Mouse (Mus musculus): ENCODE data around the gene Sprr1b.
"Not testable (repeated sequence)": the region's sequence is repeated elsewhere in the genome, so short reads cannot be mapped to it uniquely, and the experiment has no call there.

Gene Sprr1b

GRCm38 (mm10) chr3:92438689-92439088 lies at the start of gene Sprr1b:
Gene Sprr1b, minus strand, starts transcription at chr3:92438789.
- no peak for DNase-seq (ENCODE audit: low spot score in 2 of 2)

DNA sequence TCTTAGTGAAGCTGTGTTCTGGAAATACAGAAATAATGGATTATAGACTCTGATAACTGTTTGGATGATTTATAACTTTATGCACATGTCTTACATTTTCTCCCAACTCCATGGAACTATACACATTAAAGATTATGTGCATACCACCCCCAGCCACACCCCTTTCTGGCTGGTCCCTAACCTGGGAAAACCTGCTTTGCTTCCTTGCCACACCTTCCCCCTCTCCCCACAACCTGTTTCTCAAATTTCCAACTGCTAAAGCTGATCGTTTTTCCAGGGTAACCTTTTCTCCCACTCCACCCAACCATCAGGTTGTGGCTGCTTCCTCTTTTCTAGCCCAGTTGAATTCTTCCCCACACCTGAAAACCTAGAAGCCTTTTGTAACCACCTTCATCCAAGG lies 47.7 kb upstream of the Sprr1b start:
- no peak for DNase-seq (ENCODE audit: low spot score in 2 of 2)

DNA sequence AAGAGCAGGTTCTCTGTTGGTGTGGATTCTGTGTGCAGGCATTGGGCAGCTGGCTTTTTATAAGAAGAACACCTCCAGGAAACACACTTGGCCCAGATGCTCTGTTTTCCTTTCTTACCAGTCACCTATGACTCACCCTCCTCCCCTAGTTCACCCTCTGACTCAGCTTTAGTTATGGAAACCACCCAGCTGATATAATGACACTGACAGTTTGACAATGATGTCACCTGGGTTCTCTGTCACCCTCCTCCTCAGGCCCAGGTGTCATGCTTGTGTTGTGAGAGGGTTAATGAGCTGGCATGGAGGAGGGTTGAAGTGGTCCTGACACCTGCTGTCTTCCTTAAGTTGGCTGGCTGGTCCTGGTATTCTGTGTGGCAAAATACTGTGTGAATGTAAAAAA lies 47.3 kb upstream of the Sprr1b start, which contains the start of gene Sprr1a:
Gene Sprr1a (minus strand): TSS at position 33 of the 400 bp plus-strand sequence.
- DNase-seq (ENCODE audit: low spot score in 2 of 2): no peak

DNA sequence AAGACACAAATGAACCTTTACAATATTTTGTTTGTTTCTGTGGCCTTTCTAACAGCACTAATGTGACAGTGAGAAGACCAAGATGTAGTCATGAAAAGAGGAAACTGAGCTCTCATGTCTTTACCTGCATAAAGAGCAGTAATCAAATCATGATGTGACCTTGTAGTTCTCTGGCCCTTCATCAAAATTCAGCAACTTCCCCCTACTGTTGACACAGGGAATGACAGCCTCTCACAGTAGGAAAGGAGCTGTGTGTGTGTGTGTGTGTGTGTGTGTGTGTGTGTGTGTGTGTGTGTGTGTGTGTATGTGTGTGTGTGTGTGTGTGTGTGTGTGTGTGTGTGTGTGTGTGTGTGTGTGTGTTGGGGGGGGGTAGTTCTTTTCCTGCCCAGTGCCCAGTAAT lies 42.7 kb upstream of the Sprr1b start:
- DNase-seq (ENCODE audit: low spot score in 2 of 2): not testable (repeated sequence)

GRCm38 (mm10) chr3:92470111-92470510 lies 31.5 kb upstream of the Sprr1b start:
- DNase-seq (ENCODE audit: low spot score in 2 of 2): no peak

DNA sequence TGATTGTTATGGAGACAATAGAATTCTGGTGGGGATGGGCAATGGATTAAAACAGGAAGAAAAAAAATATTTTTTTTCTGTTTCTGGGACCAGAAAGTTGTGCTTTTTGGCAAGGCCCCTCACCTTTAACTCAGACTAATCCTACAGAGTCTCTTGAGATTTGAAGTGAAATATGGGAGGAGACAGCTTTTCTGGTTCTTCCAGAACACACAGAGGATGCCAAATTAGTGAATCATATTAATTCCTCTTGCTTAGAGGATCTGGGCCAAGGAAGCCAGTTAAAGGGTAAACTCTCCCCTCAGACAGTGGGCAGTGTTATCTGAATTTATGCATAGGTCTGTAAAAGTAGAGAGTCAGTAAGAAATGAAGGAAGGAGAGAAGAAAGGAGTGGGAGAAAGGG lies 28.8 kb upstream of the Sprr1b start:
- no peak for DNase-seq (ENCODE audit: low spot score in 2 of 2)

- no peak for DNase-seq (ENCODE audit: low spot score in 2 of 2)
Observed at GRCm38 (mm10) chr3:92466576-92466975, 28.0 kb upstream of the Sprr1b start.

- no peak for DNase-seq (ENCODE audit: low spot score in 2 of 2)
Observed at GRCm38 (mm10) chr3:92458620-92459019, 20.0 kb upstream of the Sprr1b start, which contains the start of gene Sprr3. Gene Sprr3, minus strand, starts transcription at chr3:92458720.

GRCm38 (mm10) chr3:92455151-92455550 lies 16.6 kb upstream of the Sprr1b start:
- no peak for DNase-seq (ENCODE audit: low spot score in 2 of 2)

DNA sequence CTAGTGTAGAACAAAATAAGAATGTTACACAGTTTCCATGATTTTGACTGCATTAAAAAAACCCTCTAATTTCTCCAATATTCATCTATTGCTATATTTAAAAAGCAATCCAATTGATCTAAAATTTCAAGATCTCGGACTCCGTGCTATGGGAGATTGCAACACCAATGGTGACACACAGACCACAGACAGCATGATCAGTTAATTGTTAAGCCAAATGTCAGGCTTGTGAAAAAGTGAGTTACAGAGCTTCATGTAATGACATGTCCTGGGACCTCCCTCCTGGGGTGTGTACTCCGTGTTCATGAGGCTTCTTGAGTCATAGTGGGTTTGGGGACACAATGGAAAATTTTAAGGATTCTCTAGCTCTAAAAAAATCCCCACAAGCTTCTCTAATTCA lies 1.6 kb upstream of the Sprr1b start:
- no peak for DNase-seq (ENCODE audit: low spot score in 2 of 2)

- no peak for DNase-seq (ENCODE audit: low spot score in 2 of 2)
Observed at GRCm38 (mm10) chr3:92432282-92432681, 6.3 kb downstream of the Sprr1b start, which contains the start of gene Sprr2k. Gene Sprr2k, plus strand, starts transcription at chr3:92432582.

DNA sequence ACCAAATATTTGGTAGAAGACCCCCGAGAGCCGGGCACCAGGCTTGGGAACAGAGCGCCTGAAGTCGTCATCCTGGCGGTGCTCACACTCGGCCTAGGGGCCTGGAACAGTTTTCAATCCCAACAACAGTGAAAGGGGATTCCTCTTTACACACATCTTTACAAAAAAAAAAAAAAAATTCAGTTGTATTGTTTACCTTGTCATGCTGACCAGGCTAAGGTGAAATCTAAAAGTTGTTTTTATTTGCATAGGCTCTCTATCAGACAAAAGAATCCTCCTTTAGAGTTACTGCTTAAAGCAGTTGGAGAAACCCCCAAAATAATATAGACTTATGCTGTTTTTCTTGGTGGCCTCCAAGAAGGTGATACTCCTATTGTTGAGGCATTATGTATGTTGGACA lies 9.3 kb downstream of the Sprr1b start, which contains the start of gene Gm9774:
Gene Gm9774 (minus strand): TSS at position 101 of the 400 bp plus-strand sequence.
- DNase-seq (ENCODE audit: low spot score in 2 of 2): no peak

GRCm38 (mm10) chr3:92417782-92418181 lies 20.8 kb downstream of the Sprr1b start, which contains the start of gene Sprr2j-ps:
Gene Sprr2j-ps, plus strand, starts transcription at chr3:92418082.
- no peak for DNase-seq (ENCODE audit: low spot score in 2 of 2)

DNA sequence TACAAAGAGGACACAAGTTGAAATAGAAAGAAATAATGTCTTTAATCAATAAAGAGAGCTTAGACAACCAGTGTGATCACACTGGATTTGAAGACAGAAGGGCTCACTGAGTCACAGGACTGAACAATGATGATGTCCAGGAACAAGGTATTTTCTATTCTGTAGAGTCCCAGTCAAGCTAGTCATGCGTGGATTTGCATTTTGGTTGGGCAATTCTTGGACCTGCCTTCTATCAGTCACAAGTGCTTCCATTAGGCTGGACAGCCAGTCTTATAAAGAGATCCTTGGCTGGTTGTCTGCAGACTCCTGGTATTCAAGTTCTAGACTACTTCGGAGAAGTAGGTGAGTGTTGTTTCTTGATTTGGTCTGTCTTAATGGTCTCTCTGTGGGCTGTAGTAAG lies 30.9 kb downstream of the Sprr1b start, which contains the start of gene Sprr2i:
Gene Sprr2i (plus strand): TSS at position 301 of the 400 bp plus-strand sequence.
- DNase-seq (ENCODE audit: low spot score in 2 of 2): no peak

DNA sequence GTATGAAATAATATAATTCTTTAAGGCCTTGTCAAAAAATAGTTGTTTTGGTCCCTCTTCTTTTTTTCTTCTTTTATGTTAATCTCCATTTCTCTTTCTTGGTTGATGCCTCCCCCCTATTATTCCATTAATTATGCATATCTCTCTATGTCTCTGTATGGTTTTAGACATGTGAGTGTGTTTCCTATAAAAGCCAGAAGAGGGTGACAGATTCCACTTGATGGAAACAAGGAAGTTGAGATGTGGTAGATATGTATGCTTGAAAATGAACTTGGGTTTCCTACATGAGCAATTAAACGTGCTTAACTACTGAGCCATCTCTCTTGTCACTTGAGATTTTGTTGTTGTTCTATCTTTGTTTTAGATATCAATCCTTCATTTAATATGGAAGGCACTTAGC lies 44.3 kb downstream of the Sprr1b start:
- no peak for DNase-seq (ENCODE audit: low spot score in 2 of 2)
